Mouse (Mus musculus) CH12.LX (cell line): ENCODE results near the gene Nsd2. TPM values are rescaled to one million over a fixed set of nuclear protein-coding genes. Genes with fewer than 3 reads are reported as not detected.

Source experiments
- DNase-seq: peaks from one replicate; pipeline ENCODE4 v3.0.0-alpha.2; 2013; ENCODE audit errors: extremely low read depth
- H3K27ac ChIP-seq: 2 replicates; pipeline ENCODE4 v1.5.1; 2012; ENCODE audit warnings: low read depth, mild to moderate bottlenecking, control low read depth, moderate library complexity; ENCODE audit not compliant: insufficient read depth
- H3K27me3 ChIP-seq: replicated peaks from 2 replicates; pipeline ENCODE3; 2012; ENCODE audit warnings: inconsistent platforms
- H3K36me3 ChIP-seq, 2 experiments: replicated peaks in 1 of 2; 2 replicates each; pipeline versions ENCODE3 to v1.6.1; 2012; ENCODE audit warnings: inconsistent platforms in 1 of 2, low read length in 1 of 2, mild to moderate bottlenecking in 1 of 2, mixed read lengths in 1 of 2, moderate library complexity in 1 of 2; ENCODE audit not compliant: control insufficient read depth in 1 of 2, insufficient read depth in 1 of 2
- H3K4me1 ChIP-seq, 2 experiments: 2 replicates each; pipeline ENCODE4 v1.6.1; 2012; ENCODE audit warnings: inconsistent platforms in 1 of 2, moderate library complexity in 1 of 2; ENCODE audit not compliant: insufficient read depth in 2 of 2, control insufficient read depth in 1 of 2
- H3K4me2 ChIP-seq: 2 replicates; pipeline ENCODE4 v1.6.1; 2012; ENCODE audit warnings: low read depth, mild to moderate bottlenecking, control low read depth; ENCODE audit not compliant: poor library complexity, insufficient read depth, severe bottlenecking
- H3K4me3 ChIP-seq, 3 experiments: fragments of 150-350 bp in 1 of 3; sonication (generic) in 1 of 3; replicated peaks in 1 of 3; 2 replicates each; pipeline versions ENCODE3 to v1.5.1; 2011 to 2012; ENCODE audit warnings: low read depth in 2 of 3, low read length in 2 of 3, mild to moderate bottlenecking in 2 of 3, moderate library complexity in 2 of 3, control low read depth in 1 of 3, improper control_type of control experiment in 1 of 3, inconsistent platforms in 1 of 3, mixed read lengths in 1 of 3; ENCODE audit not compliant: poor library complexity in 1 of 3
- H3K79me2 ChIP-seq: replicated peaks from 2 replicates; pipeline ENCODE4 v1.6.1; 2012; ENCODE audit warnings: mild to moderate bottlenecking, moderate library complexity; ENCODE audit not compliant: control insufficient read depth, poor library complexity, insufficient read depth, severe bottlenecking; ENCODE audit errors: extremely low read depth
- H3K9ac ChIP-seq: 2 replicates; pipeline ENCODE4 v1.6.1; 2012; ENCODE audit warnings: low read depth, mild to moderate bottlenecking, control low read depth, moderate library complexity; ENCODE audit not compliant: insufficient read depth
- H3K9me3 ChIP-seq: replicated peaks from 2 replicates; pipeline ENCODE3; 2012; ENCODE audit warnings: low read length, inconsistent platforms, mixed read lengths
- E2F4 ChIP-seq: IDR thresholded peaks from 2 replicates; pipeline ENCODE4 v1.6.1; 2011; ENCODE audit warnings: low read depth, low read length, improper control_type of control experiment; ENCODE audit not compliant: insufficient replicate concordance
- ETS1 ChIP-seq: conservative IDR thresholded peaks from 2 replicates; pipeline ENCODE4 v1.6.1; 2012; ENCODE audit warnings: low read depth, mild to moderate bottlenecking, inconsistent platforms, low read length, improper control_type of control experiment, moderate library complexity
- GABPA ChIP-seq: IDR thresholded peaks from 2 replicates; pipeline ENCODE4 v1.6.1; 2012; ENCODE audit warnings: low read depth, low read length, improper control_type of control experiment, inconsistent platforms; ENCODE audit not compliant: insufficient replicate concordance
- HCFC1 ChIP-seq: IDR thresholded peaks from 2 replicates; pipeline ENCODE4 v1.6.1; 2012; ENCODE audit warnings: low read depth, mild to moderate bottlenecking, inconsistent platforms, low read length, improper control_type of control experiment
- IRF4 ChIP-seq: IDR thresholded peaks from 2 replicates; pipeline ENCODE4 v1.6.1; 2014; ENCODE audit warnings: low read depth, mild to moderate bottlenecking, inconsistent platforms, low read length, improper control_type of control experiment
- JUND ChIP-seq: conservative IDR thresholded peaks from 2 replicates; pipeline ENCODE4 v1.6.1; 2011; ENCODE audit warnings: low read depth, low read length, improper control_type of control experiment
- KAT2A ChIP-seq: IDR thresholded peaks from 2 replicates; pipeline ENCODE4 v1.6.1; 2012; ENCODE audit warnings: low read length, improper control_type of control experiment, inconsistent platforms; ENCODE audit not compliant: insufficient replicate concordance
- MAFK ChIP-seq: IDR thresholded peaks from 2 replicates; pipeline ENCODE4 v1.6.1; 2011; ENCODE audit warnings: low read length, improper control_type of control experiment; ENCODE audit not compliant: insufficient replicate concordance
- MAZ ChIP-seq: IDR thresholded peaks from 2 replicates; pipeline ENCODE4 v1.6.1; 2012; ENCODE audit warnings: low read depth, mild to moderate bottlenecking, inconsistent platforms, low read length, improper control_type of control experiment, moderate library complexity
- MXI1 ChIP-seq: IDR thresholded peaks from 2 replicates; pipeline ENCODE4 v1.6.1; 2011; ENCODE audit warnings: mild to moderate bottlenecking, low read depth, low read length, improper control_type of control experiment
- MYC ChIP-seq: IDR thresholded peaks from 2 replicates; pipeline ENCODE4 v1.6.1; 2011; ENCODE audit warnings: low read depth, mild to moderate bottlenecking, improper control_type of control experiment, low read length
- NELFE ChIP-seq: IDR thresholded peaks from 2 replicates; pipeline ENCODE4 v1.6.1; 2011; ENCODE audit warnings: low read depth, low read length, improper control_type of control experiment
- NRF1 ChIP-seq: IDR thresholded peaks from 2 replicates; pipeline ENCODE4 v1.6.1; 2014; ENCODE audit warnings: low read depth, mild to moderate bottlenecking, inconsistent platforms, low read length, improper control_type of control experiment, moderate library complexity
- POLR2AphosphoS2 ChIP-seq: IDR thresholded peaks from 2 replicates; pipeline ENCODE4 v1.6.1; 2011; ENCODE audit warnings: low read depth, low read length, improper control_type of control experiment
- RAD21 ChIP-seq: IDR thresholded peaks from 2 replicates; pipeline ENCODE4 v1.6.1; 2011; ENCODE audit warnings: low read depth, mild to moderate bottlenecking, low read length, improper control_type of control experiment, moderate library complexity
- ZC3H11A ChIP-seq: IDR thresholded peaks from 2 replicates; pipeline ENCODE4 v1.6.1; 2012; ENCODE audit warnings: low read depth, mild to moderate bottlenecking, inconsistent platforms, low read length, improper control_type of control experiment
- ZKSCAN1 ChIP-seq: IDR thresholded peaks from 2 replicates; pipeline ENCODE4 v1.6.1; 2012; ENCODE audit warnings: low read depth, inconsistent platforms, low read length, improper control_type of control experiment, borderline replicate concordance
- dilution Hi-C: fragments of 300-500 bp; cut with MboI; formaldehyde crosslinking; loops from 2 replicates; pipeline ENCODE4 v1.14.3; 2020; ENCODE audit warnings: low sequenced_read_pairs; ENCODE audit not compliant: extremely low pct_unique_long_range_greater_than_20kb, extremely low pct_ligation_motif_present
- in situ Hi-C: fragments of 300-500 bp; cut with MboI; formaldehyde crosslinking; loops from 3 replicates; pipeline ENCODE4 v1.14.3; 2019; ENCODE audit warnings: low sequenced_read_pairs, low pct_ligation_motif_present, low pct_unique_long_range_greater_than_20kb, mixed read lengths
- polyA plus RNA-seq: library from polyadenylated mRNA; unstranded; fragments of >175 nt; gene quantifications from 2 replicates; pipeline ENCODE4 v1.2.1, GENCODE M21; 2012; ENCODE audit warnings: low read depth; ENCODE audit not compliant: insufficient read length
- total RNA-seq, 2 experiments: library from RNA; depleted of rRNA; stranded (reverse); fragments of 300-350 nt in 1 of 2; fragments of >200 nt in 1 of 2; gene quantifications; 2 replicates each; pipeline ENCODE4 v1.2.3; 2012 to 2014

Nsd2 gene
- total and polyA plus RNA-seq, 3 experiments = 39.8 to 55.0 (median 49.9) TPM

DNA sequence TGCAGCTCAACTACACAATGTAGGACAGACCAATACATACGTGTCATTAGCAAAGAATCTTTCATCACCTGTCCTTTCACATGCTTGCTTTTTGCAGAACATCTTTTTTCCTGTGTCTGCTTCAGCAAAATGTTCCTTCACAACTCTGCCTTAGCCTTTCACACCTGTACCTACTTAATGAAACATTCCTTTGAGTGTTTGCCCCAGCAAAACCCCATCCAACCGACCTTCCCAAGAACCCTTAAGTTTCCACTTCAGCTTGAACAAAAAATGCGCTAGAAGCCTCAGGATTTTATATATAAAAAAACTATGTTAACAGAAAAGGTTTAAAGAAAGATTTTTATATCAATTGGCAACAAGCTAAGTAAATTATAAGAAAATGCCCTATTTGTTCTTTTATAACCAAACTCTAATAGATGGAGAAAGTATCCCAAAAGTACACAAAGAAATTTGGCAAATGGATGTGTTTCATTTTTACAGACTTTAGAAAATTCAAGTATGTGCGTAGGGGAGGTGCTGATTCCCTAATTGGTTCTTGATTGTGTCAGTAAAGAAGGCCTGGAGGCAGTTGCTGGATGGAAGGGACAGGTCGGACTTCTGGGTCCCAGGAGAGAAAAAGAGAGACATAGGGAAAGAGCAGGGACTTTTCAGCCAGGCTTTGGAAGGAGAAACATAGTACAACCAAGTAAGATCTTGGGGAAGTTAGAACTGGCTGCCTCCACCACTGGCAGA is 28.4 kb upstream of the Nsd2 start:
- TF ChIP-seq KAT2A (no peak), MYC (no peak), E2F4 (no peak), ZC3H11A (no peak), ZKSCAN1 (no peak), NELFE (no peak), IRF4 (no peak), GABPA (no peak), JUND (no peak), POLR2AphosphoS2 (no peak), HCFC1 (no peak), NRF1 (no peak)
- dilution Hi-C loops = no loop called here

DNA sequence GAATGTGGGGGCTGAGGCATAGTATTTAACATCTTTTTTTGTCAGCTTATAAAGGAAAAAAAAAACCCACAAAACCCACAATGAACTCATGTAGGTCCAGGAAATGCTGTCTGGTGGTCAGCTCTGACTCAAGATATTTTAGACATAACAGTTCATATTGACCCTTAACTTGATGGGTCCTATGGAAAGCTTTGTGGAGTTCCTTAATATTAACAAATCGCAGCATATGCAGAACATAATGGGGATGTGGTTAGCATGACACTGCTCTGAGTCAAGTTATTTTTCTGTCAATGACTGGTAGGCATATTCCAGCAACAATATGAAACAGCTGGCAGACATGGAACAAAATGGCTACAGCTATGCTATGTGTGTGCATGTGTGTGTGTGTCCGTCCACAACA is 17.2 kb upstream of the Nsd2 start:
- Histone ChIP-seq H3K36me3 (no peaks in the 10 kb centered on the region), H3K4me2 (no peak overlapping the region), H3K27me3 (no peaks in the 10 kb centered on the region), H3K9me3 (peaks cover 14% of the 10 kb centered on the region), H3K4me3 (no peak overlapping the region), H3K4me1 (no peaks in the 10 kb centered on the region), H3K9ac (no peak overlapping the region), H3K27ac (no peak overlapping the region), H3K79me2 (no peaks in the 10 kb centered on the region)
- TF ChIP-seq IRF4 (no peak), MAZ (no peak), GABPA (no peak), ETS1 (no peak), MXI1 (no peak), MAFK (no peak), HCFC1 (no peak), RAD21 (no peak)
- dilution Hi-C loops = no loop called here
- no peak for DNase-seq
- in situ Hi-C loops = no loop called here

More for the DNA sequence above, 28.4 kb upstream of the Nsd2 start:
- Histone ChIP-seq H3K27ac (no peak overlapping the region), H3K4me3 (no peak overlapping the region), H3K9ac (no peak overlapping the region), H3K27me3 (no peaks in the 10 kb centered on the region), H3K4me1 (no peaks in the 10 kb centered on the region), H3K79me2 (no peaks in the 10 kb centered on the region), H3K4me2 (no peak overlapping the region), H3K9me3 (no peaks in the 10 kb centered on the region), H3K36me3 (no peaks in the 10 kb centered on the region)
- no peak for DNase-seq
- in situ Hi-C loops = no loop called here
